Mouse (Mus musculus): Measurements from ENCODE around the gene Caml. TPM values are rescaled to one million over a fixed set of nuclear protein-coding genes. Genes with fewer than 3 reads are reported as not detected.

Caml gene
- polyA plus RNA-seq (2012; ENCODE audit: low replicate concordance), result 15.1 and 16.2 TPM in 2 replicates

GRCm38 (mm10) chr13:55622649-55623541 lies at the start of gene Caml:
Caml (plus strand) TSS chr13:55623005.

GRCm38 (mm10) chr13:55573432-55573831 lies 49.4 kb upstream of the Caml start, which contains the start of gene Tmed9:
Tmed9 (plus strand) TSS chr13:55573732.

GRCm38 (mm10) chr13:55599566-55600540 lies 23.0 kb upstream of the Caml start, which contains the start of gene B4galt7:
B4galt7 (plus strand) TSS chr13:55599896.

GRCm38 (mm10) chr13:55634639-55635127 lies 11.9 kb downstream of the Caml start, which contains the start of gene Ddx46:
Ddx46 (plus strand) TSS chr13:55635027.

Other genes with a start within 250 kb of the Caml start
- gene Slc34a1, start 224.8 kb upstream of the Caml start, polyA plus RNA-seq (2012; ENCODE audit: low replicate concordance), result 0.12 TPM in 1 of 2 replicates, not detected in the other
- not detected in 2 replicates for gene Pfn3, start 207.8 kb upstream of the Caml start, polyA plus RNA-seq (2012; ENCODE audit: low replicate concordance)
- gene F12, start 196.2 kb upstream of the Caml start, polyA plus RNA-seq (2012; ENCODE audit: low replicate concordance), result not detected in 2 replicates
- gene Grk6, start 177.9 kb upstream of the Caml start, polyA plus RNA-seq (2012; ENCODE audit: low replicate concordance), result 104 and 119 TPM in 2 replicates
- gene Prr7, start 158.7 kb upstream of the Caml start, polyA plus RNA-seq (2012; ENCODE audit: low replicate concordance), result 7.6 and 17.6 TPM in 2 replicates
- 7.5 and 13.0 TPM in 2 replicates for gene Dbn1, start 134.9 kb upstream of the Caml start, polyA plus RNA-seq (2012; ENCODE audit: low replicate concordance)
- gene Pdlim7, start 109.3 kb upstream of the Caml start, polyA plus RNA-seq (2012; ENCODE audit: low replicate concordance), result 81.6 and 121 TPM in 2 replicates
- 130 and 341 TPM in 2 replicates for gene Dok3, start 93.7 kb upstream of the Caml start, polyA plus RNA-seq (2012; ENCODE audit: low replicate concordance)
- 55.9 and 93.7 TPM in 2 replicates for gene Ddx41, start 86.3 kb upstream of the Caml start, polyA plus RNA-seq (2012; ENCODE audit: low replicate concordance)
- gene Fam193b, start 51.9 kb upstream of the Caml start, polyA plus RNA-seq (2012; ENCODE audit: low replicate concordance), result 70.3 and 217 TPM in 2 replicates
- 98.3 and 191 TPM in 2 replicates for gene Tmed9, start 49.3 kb upstream of the Caml start, polyA plus RNA-seq (2012; ENCODE audit: low replicate concordance)
- 10.5 and 13.1 TPM in 2 replicates for gene B4galt7, start 23.1 kb upstream of the Caml start, polyA plus RNA-seq (2012; ENCODE audit: low replicate concordance)
- 9.6 and 22.7 TPM in 2 replicates for gene Ddx46, start 12.0 kb downstream of the Caml start, polyA plus RNA-seq (2012; ENCODE audit: low replicate concordance)
- gene B230219D22Rik, start 70.1 kb downstream of the Caml start, polyA plus RNA-seq (2012; ENCODE audit: low replicate concordance), result 9.0 and 10.1 TPM in 2 replicates
- 19.3 and 20.7 TPM in 2 replicates for gene Txndc15, start 91.6 kb downstream of the Caml start, polyA plus RNA-seq (2012; ENCODE audit: low replicate concordance)
- gene Pcbd2, start 104.4 kb downstream of the Caml start, polyA plus RNA-seq (2012; ENCODE audit: low replicate concordance), result 11.1 and 23.8 TPM in 2 replicates
- not detected in 2 replicates for gene Catsper3, start 161.6 kb downstream of the Caml start, polyA plus RNA-seq (2012; ENCODE audit: low replicate concordance)
- not detected in 2 replicates for gene Pitx1, start 213.2 kb downstream of the Caml start, polyA plus RNA-seq (2012; ENCODE audit: low replicate concordance)